Mouse (Mus musculus) adrenal gland, postnatal 4 days (tissue): Measurements from ENCODE around the gene Sprr4. TPM values are rescaled to one million over a fixed set of nuclear protein-coding genes. Genes with fewer than 3 reads are reported as not detected.
"Not testable (repeated sequence)": the region's sequence is repeated elsewhere in the genome, so short reads cannot be mapped to it uniquely, and the experiment has no call there.

Experiments
- DNase-seq, 2 experiments: peaks; one replicate each; pipeline ENCODE4 v3.0.0; 2021 to 2022; ENCODE audit warnings: low spot score in 2 of 2, mixed read lengths in 2 of 2
- long read RNA-seq, 2 experiments: library from polyadenylated mRNA; stranded (forward); transcript quantifications; one replicate each; pipeline ENCODE4 v2.0.0; 2021
- total RNA-seq, 2 experiments: library from RNA; stranded (reverse); gene quantifications; 2 replicates each; pipeline ENCODE4 v1.2.3; 2021

Sprr4 gene
- not detected for total RNA-seq
- long read RNA-seq, experiment 1: 0 reads
- long read RNA-seq, experiment 2: 0 reads

GRCm38 (mm10) chr3:92500393-92500792 lies at the start of gene Sprr4:
TSS of gene Sprr4 (minus strand) at chr3:92500493.
- no peak for DNase-seq

- no peak for DNase-seq
Measured at GRCm38 (mm10) chr3:92534411-92534810, 34.1 kb upstream of the Sprr4 start, which contains the start of gene 2310046K23Rik. TSS of gene 2310046K23Rik (minus strand) at chr3:92534511.

- DNase-seq: no peak
Measured at GRCm38 (mm10) chr3:92512325-92512724, 12.0 kb upstream of the Sprr4 start.

- DNase-seq: peak in 1 of 2 experiments; percentile 7
Measured at GRCm38 (mm10) chr3:92510786-92511185, 10.5 kb upstream of the Sprr4 start.

GRCm38 (mm10) chr3:92508185-92508584 lies 7.9 kb upstream of the Sprr4 start:
- DNase-seq: no peak

GRCm38 (mm10) chr3:92503528-92503927 lies 3.2 kb upstream of the Sprr4 start:
- no peak for DNase-seq

- DNase-seq: not testable (repeated sequence)
Measured at GRCm38 (mm10) chr3:92490262-92490661, 10.0 kb downstream of the Sprr4 start.

GRCm38 (mm10) chr3:92486307-92486706 lies 14.0 kb downstream of the Sprr4 start:
- DNase-seq: no peak

- no peak for DNase-seq
Measured at GRCm38 (mm10) chr3:92485863-92486262, 14.4 kb downstream of the Sprr4 start, which contains the start of gene Sprr1a. TSS of gene Sprr1a (minus strand) at chr3:92485895.

- DNase-seq: not testable (repeated sequence)
Measured at GRCm38 (mm10) chr3:92481249-92481648, 19.0 kb downstream of the Sprr4 start.

GRCm38 (mm10) chr3:92470111-92470510 lies 30.2 kb downstream of the Sprr4 start:
- DNase-seq: no peak

GRCm38 (mm10) chr3:92467424-92467823 lies 32.9 kb downstream of the Sprr4 start:
- no peak for DNase-seq

- DNase-seq: no peak
Measured at GRCm38 (mm10) chr3:92466576-92466975, 33.7 kb downstream of the Sprr4 start.

- DNase-seq: no peak
Measured at GRCm38 (mm10) chr3:92458620-92459019, 41.7 kb downstream of the Sprr4 start, which contains the start of gene Sprr3. TSS of gene Sprr3 (minus strand) at chr3:92458720.

- DNase-seq: no peak
Measured at GRCm38 (mm10) chr3:92455151-92455550, 45.1 kb downstream of the Sprr4 start.

Other genes starting within 250 kb of the Sprr4 start
- not detected for gene Sprr2a3, start 215.1 kb downstream of the Sprr4 start, total RNA-seq
- not detected for gene Sprr2b, start 183.9 kb downstream of the Sprr4 start, total RNA-seq
- gene Sprr2d, start 161.4 kb downstream of the Sprr4 start, total RNA-seq: not detected
- not detected for gene Sprr2e, start 148.3 kb downstream of the Sprr4 start, total RNA-seq
- not detected for gene Sprr2f, start 135.3 kb downstream of the Sprr4 start, total RNA-seq
- gene Sprr2h, start 114.8 kb downstream of the Sprr4 start, total RNA-seq: not detected
- not detected for gene Sprr2i, start 92.5 kb downstream of the Sprr4 start, total RNA-seq
- not detected for gene Sprr2j-ps, start 82.4 kb downstream of the Sprr4 start, total RNA-seq
- gene Gm9774, start 71.1 kb downstream of the Sprr4 start, total RNA-seq: 10 to 100 TPM in 1 of 2 experiments, 1 to 10 TPM in 1; 9.3 to 12.2 TPM
- not detected for gene Sprr2k, start 67.9 kb downstream of the Sprr4 start, total RNA-seq
- not detected for gene Sprr1b, start 61.7 kb downstream of the Sprr4 start, total RNA-seq
- gene Sprr3, start 41.8 kb downstream of the Sprr4 start, total RNA-seq: not detected
- under 1 TPM; 0.39 to 0.68 TPM for gene Sprr1a, start 14.6 kb downstream of the Sprr4 start, total RNA-seq
- gene 2310046K23Rik, start 34.0 kb upstream of the Sprr4 start, total RNA-seq: not detected
- gene Ivl, start 73.2 kb upstream of the Sprr4 start, total RNA-seq: not detected
- not detected for gene Smcp, start 88.5 kb upstream of the Sprr4 start, total RNA-seq
- gene 2210017I01Rik, start 107.0 kb upstream of the Sprr4 start, total RNA-seq: not detected
- not detected for gene Lce6a, start 121.2 kb upstream of the Sprr4 start, total RNA-seq
- not detected for gene Lce1a1, start 147.8 kb upstream of the Sprr4 start, total RNA-seq
- not detected for gene Lce1b, start 156.4 kb upstream of the Sprr4 start, total RNA-seq
- not detected for gene Lce1a2, start 169.8 kb upstream of the Sprr4 start, total RNA-seq
- not detected for gene Lce1c, start 178.8 kb upstream of the Sprr4 start, total RNA-seq
- gene Lce1d, start 186.7 kb upstream of the Sprr4 start, total RNA-seq: not detected
- not detected for gene Lce1e, start 208.6 kb upstream of the Sprr4 start, total RNA-seq
- gene Lce1f, start 219.9 kb upstream of the Sprr4 start, total RNA-seq: not detected
- gene Gm38119, start 238.6 kb upstream of the Sprr4 start, total RNA-seq: not detected